Mouse (Mus musculus) liver, adult 2 months (tissue): ENCODE results near the gene Acadl.

Source experiments
- CTCF ChIP-seq: fragments of 200-500 bp; IDR thresholded peaks from 2 replicates; pipeline ENCODE4 v1.5.1; 2011; ENCODE audit warnings: low read depth, low read length, control low read depth
- POLR2A ChIP-seq: fragments of 200-500 bp; IDR thresholded peaks from 2 replicates; pipeline ENCODE4 v1.6.1; 2011; ENCODE audit warnings: low read length, control low read depth; ENCODE audit not compliant: insufficient read depth; ENCODE audit errors: extremely low read depth

DNA sequence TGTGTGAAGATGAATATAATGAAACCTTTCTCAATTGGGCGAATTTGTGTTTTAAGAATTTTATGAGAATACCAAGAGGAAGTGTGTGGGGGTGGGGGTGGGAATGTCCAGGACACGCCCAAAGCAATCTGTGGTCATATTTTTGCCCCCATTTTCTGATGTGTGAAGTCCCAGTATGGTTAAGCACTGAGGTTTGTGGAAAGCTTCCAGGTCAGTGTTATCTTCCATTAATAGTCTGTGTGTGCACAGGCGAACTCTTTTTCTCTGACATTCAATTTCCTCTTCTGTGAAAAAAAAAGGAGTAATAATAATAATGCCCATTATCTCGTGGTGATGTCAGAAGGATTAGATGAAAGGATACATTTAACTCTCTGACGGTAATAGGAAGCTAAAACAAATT, 33.5 kb upstream of the Acadl start:
- TF ChIP-seq CTCF (no peak), POLR2A (no peak)
